Mouse (Mus musculus) embryonic fibroblast, embryonic 13.5 days (primary cell): ENCODE results near the gene Aoc3. TPM values are rescaled to one million over a fixed set of nuclear protein-coding genes. Genes with fewer than 3 reads are reported as not detected.
"Not testable (repeated sequence)": the region's sequence is repeated elsewhere in the genome, so short reads cannot be mapped to it uniquely, and the experiment has no call there.

Source experiments
- H3K27ac ChIP-seq: 2 replicates; pipeline ENCODE4 v1.5.1; 2012; ENCODE audit warnings: low read length, control low read depth, inconsistent platforms; ENCODE audit not compliant: insufficient read depth
- H3K4me1 ChIP-seq: 2 replicates; pipeline ENCODE4 v1.6.1; 2011; ENCODE audit warnings: low read length; ENCODE audit not compliant: control insufficient read depth, insufficient read depth
- H3K4me3 ChIP-seq: 2 replicates; pipeline ENCODE4 v1.5.1; 2011; ENCODE audit warnings: mild to moderate bottlenecking, control low read depth, low read length; ENCODE audit not compliant: insufficient read depth
- CTCF ChIP-seq: IDR thresholded peaks from 2 replicates; pipeline ENCODE4 v1.5.1; 2011; ENCODE audit warnings: mild to moderate bottlenecking, control low read depth, low read length, moderate library complexity, borderline replicate concordance; ENCODE audit not compliant: insufficient read depth
- POLR2A ChIP-seq: IDR thresholded peaks from 2 replicates; pipeline ENCODE4 v1.6.1; 2011; ENCODE audit warnings: low read depth, mild to moderate bottlenecking, control low read depth, low read length, moderate library complexity
- polyA plus RNA-seq: library from polyadenylated mRNA; stranded (reverse); fragments of >200 nt; gene quantifications from 2 replicates; pipeline ENCODE4 v1.2.4, GENCODE M21; 2011; ENCODE audit warnings: low read depth; ENCODE audit not compliant: missing spikeins, insufficient read length

Aoc3 gene
- polyA plus RNA-seq, 1 experiment: 4.2 TPM

GRCm38 (mm10) chr11:101327311-101327710 is 3.1 kb upstream of the Aoc3 start:
- H3K4me1 ChIP-seq: no peaks in the 10 kb centered on the region; the same call in 1 of the 2 replicates
- no peak overlapping the region for H3K27ac ChIP-seq
- TF ChIP-seq CTCF (no peak), POLR2A (no peak)
- H3K4me3 ChIP-seq: no peak overlapping the region

DNA sequence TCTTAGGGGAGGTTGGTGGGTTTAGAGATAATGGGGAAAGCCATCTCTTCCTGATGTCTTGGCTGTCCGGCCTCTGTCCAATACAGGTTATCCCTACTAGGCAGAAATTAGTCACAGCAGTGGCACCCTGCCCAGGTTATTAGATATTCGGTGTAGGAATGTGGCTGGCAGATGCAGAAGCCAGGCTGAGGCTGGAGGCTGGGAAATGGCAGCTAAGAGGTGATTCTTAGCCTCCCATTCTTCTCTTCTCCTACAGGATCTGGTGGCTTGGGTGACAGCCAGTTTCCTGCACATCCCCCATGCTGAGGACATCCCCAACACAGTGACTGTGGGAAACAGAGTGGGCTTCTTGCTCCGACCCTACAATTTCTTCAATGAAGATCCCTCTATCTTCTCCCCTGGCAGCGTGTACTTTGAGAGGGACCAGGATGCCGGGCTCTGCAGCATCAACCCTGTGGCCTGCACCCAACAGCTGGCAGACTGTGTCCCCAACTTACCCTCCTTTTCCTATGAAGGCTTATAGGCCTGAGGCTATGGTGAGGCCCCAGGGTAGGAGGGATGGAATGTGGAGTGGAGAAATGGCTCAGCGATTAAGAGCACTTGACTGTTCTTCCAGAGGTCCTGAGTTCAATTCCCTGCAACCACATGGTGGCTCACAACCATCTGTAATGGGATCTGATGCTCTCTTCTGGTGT is 1.3 kb upstream of the Aoc3 start:
- no peak overlapping the region for H3K4me3 ChIP-seq
- no peak for TF ChIP-seq CTCF
- no peak for TF ChIP-seq POLR2A
- H3K27ac ChIP-seq: peak overlapping the region; percentile 0; the same call in 1 of the 2 replicates
- H3K4me1 ChIP-seq: no peaks in the 10 kb centered on the region; the same call in 1 of the 2 replicates

GRCm38 (mm10) chr11:101330961-101331360 is 556 bp downstream of the Aoc3 start:
- H3K4me1 ChIP-seq, H3K27ac ChIP-seq, H3K4me3 ChIP-seq: not testable (repeated sequence)

DNA sequence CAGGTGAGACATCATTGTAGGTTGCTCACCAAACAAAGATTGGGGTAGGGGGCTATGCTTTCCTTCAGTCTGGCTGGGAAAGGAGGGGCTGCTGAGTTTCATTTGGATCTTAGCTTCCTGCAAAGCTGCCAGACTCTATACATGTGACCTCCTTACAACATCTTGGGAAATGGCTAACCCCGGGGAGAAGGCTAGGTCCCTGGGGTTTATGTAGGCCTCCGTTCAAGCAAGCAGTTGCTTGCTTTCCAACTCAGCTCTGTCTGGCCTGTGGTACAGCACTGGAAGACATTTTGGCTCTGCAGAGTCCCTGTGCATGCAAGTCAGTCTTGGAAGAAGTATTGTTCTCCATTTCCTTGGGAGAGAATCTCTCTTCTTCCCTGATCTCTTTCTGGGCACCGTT is 2.1 kb downstream of the Aoc3 start:
- TF ChIP-seq CTCF (no peak), POLR2A (no peak)

DNA sequence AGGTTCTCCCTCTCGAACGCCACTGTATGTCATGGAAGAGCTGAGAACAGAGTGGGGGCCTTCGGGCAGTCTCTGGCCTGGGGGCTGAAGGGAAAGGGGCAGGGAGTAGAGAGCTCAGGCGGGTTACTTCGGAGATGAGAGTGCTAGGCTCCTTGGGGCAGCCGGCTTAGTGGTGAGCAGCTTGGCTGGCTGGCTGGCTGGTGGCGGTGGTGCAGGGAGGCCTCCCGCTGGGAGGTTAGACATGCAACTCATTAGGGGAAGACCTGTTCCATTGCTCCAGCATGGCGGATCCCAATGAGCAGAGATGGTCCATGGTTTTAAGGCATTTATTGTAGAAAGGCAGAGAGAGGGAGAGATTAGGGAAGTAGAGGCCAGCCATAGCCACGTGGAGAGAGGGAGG is 3.6 kb downstream of the Aoc3 start:
- no peak overlapping the region for H3K27ac ChIP-seq
- H3K4me3 ChIP-seq: no peak overlapping the region
- H3K4me1 ChIP-seq: peaks cover 3% of the 10 kb centered on the region; the same call in 1 of the 2 replicates
- TF ChIP-seq CTCF: no peak
- no peak for TF ChIP-seq POLR2A

More for the DNA sequence above, 2.1 kb downstream of the Aoc3 start:
- no peak overlapping the region for H3K4me3 ChIP-seq
- no peak overlapping the region for H3K27ac ChIP-seq
- no peaks in the 10 kb centered on the region; the same call in 1 of the 2 replicates for H3K4me1 ChIP-seq

DNA sequence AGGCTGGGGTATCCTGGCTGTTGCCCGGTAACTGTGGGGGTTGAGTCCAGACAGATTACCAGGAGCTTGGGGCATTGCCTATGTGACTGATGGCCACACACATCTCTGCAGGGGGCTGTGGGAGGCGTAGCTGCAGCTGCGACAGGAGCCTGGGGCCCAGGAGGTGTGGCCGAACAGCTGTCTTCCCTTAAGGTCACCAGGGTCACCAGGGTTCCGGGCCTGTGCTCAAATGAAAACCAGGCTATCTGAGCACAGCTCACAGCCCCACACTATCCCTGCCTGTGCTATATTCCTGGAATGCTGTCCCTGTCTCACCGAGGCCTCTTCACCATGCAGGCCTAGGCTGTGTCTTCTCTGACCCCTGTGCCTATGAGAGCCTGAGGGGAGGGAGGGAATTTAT is 4.1 kb downstream of the Aoc3 start:
- H3K4me1 ChIP-seq: peaks cover 3% of the 10 kb centered on the region; the same call in 1 of the 2 replicates
- H3K4me3 ChIP-seq: no peak overlapping the region
- no peak for TF ChIP-seq CTCF
- TF ChIP-seq POLR2A: no peak
- H3K27ac ChIP-seq: no peak overlapping the region

GRCm38 (mm10) chr11:101335685-101336084 is 5.3 kb downstream of the Aoc3 start:
- TF ChIP-seq POLR2A (no peak), CTCF (no peak)
- 0 out of 2 replicates have a peak, but pooled peaks cover 3% of the 10 kb centered on the region for H3K4me1 ChIP-seq

DNA sequence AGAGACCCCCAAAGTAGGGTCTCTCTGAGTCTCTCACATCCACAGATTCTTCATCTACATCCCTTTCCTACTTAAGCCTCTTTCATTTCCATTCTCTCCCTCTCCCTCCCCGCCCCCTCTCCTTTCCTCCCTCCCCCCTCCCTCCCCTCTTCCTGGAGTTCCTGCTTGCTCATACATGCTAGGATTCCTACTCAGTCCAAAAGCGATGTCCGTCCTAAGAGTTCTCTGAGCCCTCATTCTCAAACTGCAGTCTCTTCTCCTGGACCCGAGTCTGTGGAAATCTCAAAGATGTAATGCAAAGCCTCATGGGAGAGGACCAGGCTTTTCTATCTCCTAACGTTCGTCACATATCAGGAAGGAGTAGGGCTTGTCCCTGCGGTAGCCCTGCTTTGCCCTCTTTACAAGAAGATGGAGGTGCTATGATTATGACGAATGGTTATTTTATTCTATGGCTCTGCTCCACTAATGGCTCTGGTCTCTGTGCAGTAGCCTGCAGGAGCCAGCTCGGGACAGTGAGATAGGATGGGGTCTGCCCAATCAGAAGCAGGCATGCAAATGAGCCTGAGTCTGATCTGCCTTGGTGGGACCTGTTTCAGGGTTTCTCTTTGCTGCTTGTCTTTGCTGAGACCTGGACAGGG is 7.8 kb downstream of the Aoc3 start:
- H3K4me3 ChIP-seq: 0 out of 2 replicates have a peak overlapping the region, but pooled peaks have one; percentile 4
- 0 out of 2 replicates have a peak, but pooled peaks cover 3% of the 10 kb centered on the region for H3K4me1 ChIP-seq
- TF ChIP-seq CTCF: no peak
- no peak for TF ChIP-seq POLR2A
- H3K27ac ChIP-seq: peak overlapping the region; percentile 50; the same call in 1 of the 2 replicates

More at GRCm38 (mm10) chr11:101335685-101336084, 5.3 kb downstream of the Aoc3 start:
- Histone ChIP-seq H3K27ac (no peak overlapping the region), H3K4me3 (no peak overlapping the region)

GRCm38 (mm10) chr11:101347083-101347775 is 16.8 kb downstream of the Aoc3 start:
- TF ChIP-seq POLR2A: no peak
- TF ChIP-seq CTCF: no peak

DNA sequence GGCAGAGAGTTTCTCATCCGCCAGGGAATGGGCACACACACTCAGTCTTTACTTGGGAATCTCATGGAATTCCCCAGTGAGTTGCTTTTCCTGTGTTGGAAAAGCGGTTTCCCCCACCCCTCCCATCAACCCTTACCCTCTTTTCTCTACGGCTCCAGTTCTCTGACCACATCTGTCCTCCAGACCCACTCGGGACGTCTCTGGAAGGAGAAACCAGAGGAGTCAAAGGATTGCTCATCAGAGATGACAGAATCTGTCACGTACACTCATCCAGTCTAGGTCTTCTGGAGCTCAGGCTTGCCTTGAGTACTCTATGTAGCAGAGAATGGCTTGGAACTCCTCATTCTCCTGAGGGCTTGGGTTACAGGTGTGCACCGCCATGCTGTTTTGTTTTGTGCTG is 18.4 kb downstream of the Aoc3 start:
- Histone ChIP-seq H3K27ac (no peak overlapping the region), H3K4me1 (no peaks in the 10 kb centered on the region), H3K4me3 (no peak overlapping the region)
- TF ChIP-seq CTCF (no peak), POLR2A (no peak)

More at GRCm38 (mm10) chr11:101347083-101347775, 16.8 kb downstream of the Aoc3 start:
- Histone ChIP-seq H3K27ac (no peak overlapping the region), H3K4me1 (no peaks in the 10 kb centered on the region), H3K4me3 (no peak overlapping the region)
